Mouse (Mus musculus) layer of hippocampus, postnatal 36 days (tissue): ENCODE measurements around the gene Sfn. TPM values are rescaled to one million over a fixed set of nuclear protein-coding genes. Genes with fewer than 3 reads are reported as not detected.

ENCODE experiments used
- DNase-seq, 2 experiments: peaks; one replicate each; pipeline ENCODE4 v3.0.0; 2022
- microRNA-seq, 2 experiments: library from miRNA; unstranded; fragments of <30 nt; microRNA quantifications; one replicate each; pipeline ENCODE4 v1.2.0; 2021
- total RNA-seq, 2 experiments: library from RNA; stranded (reverse); gene quantifications; 2 replicates each; pipeline ENCODE4 v1.2.3; 2021

Sfn gene
- total RNA-seq, 2 experiments from 2014 or later = 1.5 to 1.9 TPM

DNA sequence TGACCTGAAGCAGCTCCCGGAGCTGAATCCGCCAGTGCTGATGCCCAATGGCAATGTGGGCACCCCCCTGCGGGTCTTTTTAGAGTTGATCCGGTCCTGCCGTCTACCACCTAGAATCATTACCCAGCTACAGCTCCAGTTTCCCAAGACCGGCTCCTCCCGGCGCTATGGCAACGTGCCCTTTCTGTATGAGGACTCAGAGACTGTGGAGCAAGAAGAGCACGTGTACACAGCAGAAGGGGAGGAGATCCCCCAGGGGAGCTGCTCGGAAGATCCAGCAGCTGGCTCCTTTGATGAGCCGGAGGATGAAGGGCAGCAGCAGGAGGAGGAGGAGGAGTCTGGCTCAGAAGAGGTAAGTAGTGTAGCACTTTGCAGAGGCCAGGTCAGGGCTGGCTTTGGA, 24.0 kb downstream of the Sfn start:
- DNase-seq = no peak

DNA sequence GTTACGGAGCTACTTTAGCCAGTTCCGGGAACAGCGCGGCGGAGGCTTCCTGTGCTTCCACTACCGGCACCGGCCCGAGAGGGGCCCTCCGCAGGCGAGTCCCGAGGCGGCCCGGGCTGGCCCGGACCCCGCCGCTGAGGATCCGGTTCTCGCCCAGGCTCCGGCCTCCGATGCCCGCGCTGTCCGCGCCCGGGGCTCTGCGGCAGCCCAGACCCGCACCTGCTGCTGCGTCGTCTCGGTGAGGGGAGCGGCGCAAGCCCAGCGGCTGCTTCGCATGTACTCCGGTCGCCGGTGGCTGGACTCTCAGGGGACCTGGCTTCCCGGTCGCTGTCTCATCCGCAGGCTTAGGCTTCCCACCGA, 27.1 kb downstream of the Sfn start:
- DNase-seq = no peak

DNA sequence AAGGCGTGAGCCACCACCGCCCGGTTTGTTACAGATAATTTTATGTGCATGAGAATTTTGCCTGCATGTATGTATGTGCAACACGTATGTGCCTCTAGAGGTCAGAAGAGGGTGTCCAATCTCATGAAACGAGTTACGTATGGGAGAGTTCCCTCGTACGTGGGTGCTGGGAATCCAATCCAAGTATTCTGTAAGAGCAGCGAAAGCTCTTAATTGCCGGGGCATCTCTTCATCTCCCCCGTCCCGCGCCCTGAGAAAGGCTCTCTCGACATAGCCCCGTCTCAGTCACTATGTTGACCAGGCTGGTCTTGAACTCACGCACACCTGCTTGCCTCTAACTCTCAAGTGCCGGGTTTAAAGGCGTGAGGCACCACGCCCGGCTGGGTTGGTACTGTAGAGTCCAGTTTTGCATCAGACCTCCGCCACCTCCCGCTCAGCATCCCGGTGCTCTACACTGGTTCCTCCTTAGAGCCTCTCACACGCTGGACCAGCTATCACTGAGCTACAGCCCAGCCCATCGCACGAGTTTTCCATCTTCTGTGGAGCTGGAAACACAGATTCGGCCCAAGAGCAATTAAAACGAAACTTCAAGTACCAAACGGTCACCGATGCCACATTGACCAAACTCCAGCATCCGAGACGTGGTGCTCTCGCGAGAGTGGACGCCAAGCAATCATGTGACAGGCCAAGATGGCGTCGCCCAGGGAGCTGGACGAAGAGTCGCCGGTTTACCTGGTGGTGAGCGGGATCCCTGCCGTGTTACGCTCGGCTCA, 27.7 kb downstream of the Sfn start, which contains the start of gene Gpatch3:
Gpatch3 (plus strand) TSS at position 676 of the 773 bp plus-strand sequence.
- peak; percentile 87 to 88 for DNase-seq

DNA sequence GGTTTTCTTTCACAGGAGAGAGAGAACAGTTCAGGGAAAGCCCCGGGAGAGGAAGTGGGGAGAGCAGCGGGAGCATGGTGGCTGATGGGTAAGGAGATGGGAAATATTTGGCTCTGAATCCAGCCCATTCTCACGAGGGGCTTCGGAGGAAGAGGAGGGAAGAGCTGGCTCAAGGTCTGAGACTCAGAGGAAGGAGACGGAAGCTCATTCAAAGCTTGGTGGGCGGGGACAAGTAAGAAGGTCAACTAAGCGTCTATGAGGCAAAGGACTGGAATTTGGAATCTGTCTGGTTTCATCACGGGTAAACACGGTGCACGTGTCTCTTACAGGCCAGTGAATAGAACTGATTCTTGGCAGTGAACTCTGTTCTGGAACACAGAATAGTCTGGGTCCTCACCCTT, 31.9 kb downstream of the Sfn start:
- DNase-seq = no peak

DNA sequence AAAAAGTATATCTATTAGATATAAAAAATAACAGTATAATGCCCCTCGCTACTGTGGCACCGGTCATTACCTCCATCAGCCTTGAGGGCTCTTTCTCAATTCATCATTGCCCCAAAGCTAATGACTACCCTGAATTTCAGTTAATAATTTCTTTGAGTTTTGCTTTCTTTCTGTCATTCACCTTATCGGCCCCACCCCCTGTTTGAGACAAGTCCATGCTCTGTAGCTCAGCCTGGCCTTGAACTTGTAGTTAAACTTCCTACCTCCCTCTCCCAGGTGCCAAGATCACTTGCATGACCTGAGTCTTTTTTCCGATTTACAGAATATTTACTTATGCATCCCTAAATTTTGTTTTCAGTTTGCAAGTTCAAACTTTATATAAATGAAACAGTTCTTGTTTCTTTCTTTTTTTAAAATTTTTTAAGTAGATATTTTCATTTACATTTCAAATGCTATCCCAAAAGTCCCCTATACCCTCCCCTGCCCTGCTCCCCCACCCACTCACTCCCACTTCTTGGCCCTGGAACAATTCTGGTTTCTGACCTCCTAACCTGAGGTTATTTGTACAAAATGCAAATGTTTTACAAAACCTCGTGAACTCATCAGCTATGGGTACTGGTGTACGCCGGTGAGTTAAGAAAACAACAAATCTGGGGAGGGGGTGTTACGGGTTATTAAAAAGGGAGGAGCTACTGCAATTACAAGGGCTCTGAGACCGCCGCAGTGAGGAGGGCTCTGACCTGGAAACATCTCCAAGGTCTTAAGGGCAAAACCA, 32.5 kb downstream of the Sfn start:
- DNase-seq = no peak

DNA sequence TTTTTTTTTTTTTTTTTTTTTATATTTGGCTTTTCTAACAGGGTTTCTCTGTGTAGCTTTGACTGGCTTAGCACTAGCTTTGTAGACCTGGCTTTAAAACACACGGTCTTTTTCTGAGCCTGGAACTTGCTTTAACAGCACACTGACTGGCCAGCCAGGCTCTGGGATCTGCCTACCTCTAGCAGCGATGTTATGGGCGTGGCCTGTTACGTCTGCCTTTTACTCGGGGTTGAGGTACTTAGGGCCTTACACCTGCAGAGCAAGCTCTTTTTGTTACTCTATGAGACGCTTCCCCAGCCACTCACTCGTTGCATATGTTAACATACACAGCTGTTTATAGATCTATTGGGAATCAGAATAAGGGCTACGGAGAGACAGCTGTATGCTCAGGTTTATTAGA, 34.7 kb downstream of the Sfn start:
- no peak for DNase-seq

DNA sequence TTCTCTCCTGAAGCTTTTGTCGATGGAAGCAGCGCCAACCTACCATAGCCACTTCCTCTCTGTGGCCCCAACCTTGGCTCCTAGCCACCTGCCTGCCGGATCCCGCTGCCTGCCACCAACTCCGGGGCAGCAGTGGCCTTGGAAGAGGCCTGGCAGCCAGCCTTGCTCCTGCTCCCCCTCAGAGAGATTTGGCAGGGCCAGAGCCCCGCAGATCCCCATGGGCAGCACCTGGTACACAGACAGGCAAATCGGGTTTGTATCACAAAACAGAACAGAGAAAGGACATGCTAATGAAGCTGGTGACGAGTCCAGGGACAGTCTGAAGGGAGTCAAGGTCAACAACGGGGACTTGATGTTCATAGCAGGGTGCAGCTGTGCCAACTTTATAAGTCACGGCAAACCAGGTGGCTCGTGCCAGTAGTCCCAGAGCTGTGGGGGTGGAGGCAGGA, 38.8 kb downstream of the Sfn start:
- DNase-seq = no peak

DNA sequence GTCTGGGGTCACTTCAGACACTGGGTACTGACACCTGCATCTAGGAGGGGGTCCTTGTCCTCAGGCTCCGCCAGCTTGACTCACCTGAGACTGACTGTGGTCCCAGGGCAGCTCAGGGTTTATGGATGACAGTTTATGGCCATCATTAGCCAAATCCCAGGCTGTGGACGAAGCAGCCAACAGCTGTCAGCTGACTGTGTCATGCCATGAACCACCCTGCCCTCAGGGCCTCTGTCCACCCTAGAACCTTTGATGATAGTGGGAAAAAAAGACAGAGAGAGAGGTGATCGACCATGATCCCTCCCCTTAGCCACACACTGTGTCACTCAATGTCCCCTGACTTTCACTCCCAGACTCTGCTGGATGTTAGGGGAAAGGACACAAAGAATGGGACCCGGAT, 40.3 kb downstream of the Sfn start:
- no peak for DNase-seq

DNA sequence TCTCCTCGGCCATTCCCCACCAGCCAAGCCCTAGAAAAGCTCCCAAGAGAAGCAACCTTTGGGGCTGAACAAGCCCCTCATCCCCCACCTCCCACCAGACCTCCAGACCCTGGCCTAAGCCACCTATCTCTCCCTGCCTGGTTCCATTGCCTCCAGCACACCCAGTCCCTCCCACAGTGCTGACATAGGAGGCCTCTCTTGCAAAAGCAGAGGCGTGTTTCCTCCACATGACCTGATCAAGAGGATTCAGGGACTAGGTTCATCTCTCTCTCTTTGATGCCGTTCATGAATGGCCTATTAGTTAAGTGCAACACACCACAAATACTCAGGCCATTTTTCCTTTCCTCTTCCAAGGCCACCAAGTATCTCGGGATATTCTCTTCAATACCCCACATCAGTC, 42.1 kb downstream of the Sfn start:
- DNase-seq = no peak

DNA sequence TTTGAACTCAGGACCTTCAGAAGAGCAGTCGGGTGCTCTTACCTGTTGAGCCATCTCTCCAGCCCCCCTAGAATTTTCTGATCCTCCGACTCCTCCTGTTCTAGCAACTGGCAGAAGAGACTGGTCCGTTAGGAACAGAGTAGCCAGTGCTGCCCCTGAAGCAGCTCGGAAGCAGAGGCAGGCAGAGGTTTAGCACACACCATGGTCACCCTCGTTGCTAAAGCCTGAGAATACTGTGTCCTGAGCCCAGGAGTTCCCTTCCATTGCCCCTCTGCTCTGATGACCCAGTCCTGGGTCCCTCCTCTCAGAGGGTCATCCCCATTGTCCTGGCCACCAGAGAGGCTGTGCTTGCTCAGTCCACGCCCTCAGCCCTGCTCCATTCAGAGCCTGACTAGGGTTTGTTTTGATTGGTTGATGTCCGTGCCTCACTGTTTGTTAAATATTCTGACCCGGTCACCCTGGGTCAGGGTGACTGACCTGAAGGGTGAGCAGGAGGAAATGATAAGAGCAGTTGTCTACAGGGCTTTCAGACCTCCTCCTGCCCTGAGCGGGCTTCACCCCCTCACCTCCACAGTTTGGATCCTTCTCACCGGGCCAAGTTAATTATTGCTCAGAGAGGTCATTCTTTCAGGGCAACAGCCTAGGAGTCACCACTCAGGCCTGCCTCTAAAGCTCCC, 44.8 kb downstream of the Sfn start:
- DNase-seq = no peak

DNA sequence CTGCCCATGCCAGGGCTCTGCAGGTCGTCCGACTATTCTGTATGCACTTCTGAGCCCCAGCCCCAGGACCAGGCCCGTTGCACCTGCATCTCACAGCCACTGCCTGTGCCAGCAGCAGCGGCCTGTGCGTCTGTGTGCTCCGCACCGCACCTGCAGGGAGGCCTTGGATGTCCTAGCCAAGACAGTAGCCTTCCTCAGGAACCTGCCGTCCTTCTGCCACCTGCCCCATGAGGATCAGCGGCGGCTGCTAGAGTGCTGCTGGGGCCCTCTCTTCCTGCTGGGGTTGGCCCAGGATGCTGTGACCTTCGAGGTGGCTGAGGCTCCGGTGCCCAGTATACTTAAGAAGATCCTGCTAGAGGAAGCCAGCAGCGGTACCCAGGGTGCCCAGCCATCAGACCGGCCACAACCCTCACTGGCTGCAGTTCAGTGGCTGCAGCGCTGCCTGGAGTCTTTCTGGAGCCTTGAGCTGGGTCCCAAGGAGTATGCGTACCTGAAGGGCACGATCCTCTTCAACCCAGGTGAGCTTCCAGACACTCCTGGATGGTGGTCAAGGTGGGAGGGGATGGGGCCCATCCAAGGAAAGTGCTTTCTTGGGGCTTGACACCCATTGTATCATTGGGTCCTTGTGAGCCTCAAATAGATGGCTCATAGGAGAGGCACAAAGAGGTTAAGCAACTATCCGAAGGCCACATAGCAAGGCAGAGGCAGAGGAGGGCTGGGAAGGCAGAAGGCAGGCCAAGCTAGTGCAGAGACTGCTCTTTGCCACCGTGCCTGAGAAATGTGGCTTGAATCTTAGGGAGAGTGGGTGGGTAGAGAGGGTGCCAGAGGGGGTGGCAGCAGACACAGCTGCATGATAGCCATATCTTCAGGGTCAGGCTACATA, 48.3 kb downstream of the Sfn start:
- no peak for DNase-seq

DNA sequence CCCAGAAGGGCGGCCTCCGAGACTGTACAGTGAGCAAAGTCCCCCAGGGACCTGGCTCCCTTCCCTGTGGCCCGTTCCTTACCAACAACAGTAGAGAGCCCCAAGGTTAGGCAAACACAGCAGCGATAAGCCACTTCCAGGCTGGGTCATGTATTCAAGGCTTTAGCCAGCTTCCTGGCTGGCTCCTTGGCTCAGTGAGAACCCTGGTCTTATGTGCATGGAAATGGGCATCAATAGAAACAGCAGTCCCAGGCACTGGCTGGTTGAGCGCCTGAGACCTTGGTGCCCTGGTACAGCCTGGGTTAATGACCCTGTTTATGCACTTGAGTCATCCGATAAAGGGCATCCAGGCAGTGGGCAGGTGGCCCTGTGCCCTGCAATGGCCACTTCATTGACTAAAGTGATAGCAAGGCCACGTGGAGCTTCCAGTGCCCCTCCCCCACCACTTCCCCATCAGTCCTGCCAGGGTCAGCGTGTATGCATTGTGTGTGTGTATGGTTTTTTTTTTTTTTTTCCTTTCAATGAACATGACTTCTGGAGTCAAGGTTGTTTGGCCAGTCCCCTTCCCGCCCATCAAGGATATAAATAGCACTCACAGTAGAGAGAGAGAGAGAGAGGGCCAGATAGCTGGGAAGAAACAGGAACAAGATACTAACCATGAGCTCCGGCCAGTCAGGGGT, 49.1 kb downstream of the Sfn start, which contains the start of gene Nr0b2:
Nr0b2 (plus strand) TSS at position 609 of the 680 bp plus-strand sequence.
- no peak for DNase-seq

DNA sequence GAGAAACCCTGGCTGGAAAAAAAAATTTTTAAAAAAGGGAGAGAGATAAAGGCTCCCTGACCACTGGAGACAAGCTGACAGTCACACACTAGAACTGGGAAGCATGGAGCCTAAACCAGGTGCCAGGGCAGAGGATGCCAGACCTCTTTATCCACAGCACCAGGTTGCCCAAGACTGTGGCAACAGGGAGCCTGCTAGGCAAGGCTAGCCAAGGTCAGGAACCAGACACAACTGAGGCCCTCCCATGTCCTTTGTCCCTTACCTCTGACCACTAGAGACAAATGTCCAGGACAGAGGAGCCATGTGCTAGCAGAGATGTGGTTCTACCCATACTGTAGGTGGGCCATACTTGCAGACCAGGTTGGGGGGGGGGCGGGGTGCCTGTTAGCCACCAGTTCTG, 49.9 kb downstream of the Sfn start:
- DNase-seq = no peak

Small RNA genes within 50 kb of the gene (microRNA-seq; reads per million reads assigned to microRNA genes)
- 0 reads per million in 2 experiments for gene Gm23158

Other genes starting within 250 kb of the Sfn start
- 10 to 100 TPM; 78.5 to 78.9 TPM for gene Wdtc1, start 248.7 kb downstream of the Sfn start, total RNA-seq
- gene Slc9a1, start 232.5 kb downstream of the Sfn start, total RNA-seq = 10 to 100 TPM; 60.1 to 63.9 TPM
- gene Tent5b, start 122.0 kb downstream of the Sfn start, total RNA-seq = not detected
- gene Trnp1, start 103.6 kb downstream of the Sfn start, total RNA-seq = 100 to 1,000 TPM; 168 to 190 TPM
- gene Kdf1, start 83.2 kb downstream of the Sfn start, total RNA-seq = under 1 TPM; 0.20 to 0.35 TPM
- 100 to 1,000 TPM; 122 to 123 TPM for gene Nudc, start 56.2 kb downstream of the Sfn start, total RNA-seq
- gene Nr0b2, start 48.8 kb downstream of the Sfn start, total RNA-seq = not detected
- gene Gpatch3, start 27.4 kb downstream of the Sfn start, total RNA-seq = 1 to 10 TPM; 7.0 to 7.2 TPM
- gene Gpn2, start 17.8 kb downstream of the Sfn start, total RNA-seq = 10 to 100 TPM; 10.1 to 10.3 TPM
- gene Zdhhc18, start 48.0 kb upstream of the Sfn start, total RNA-seq = 10 to 100 TPM; 30.1 to 32.8 TPM
- gene Pigv, start 70.5 kb upstream of the Sfn start, total RNA-seq = 1 to 10 TPM; 8.3 to 9.1 TPM
- gene Arid1a, start 154.6 kb upstream of the Sfn start, total RNA-seq = 10 to 100 TPM; 75.1 to 87.6 TPM